Mouse (Mus musculus) ES-E14 (cell line): ENCODE results near the gene Nt5dc1. TPM values are rescaled to one million over a fixed set of nuclear protein-coding genes. Genes with fewer than 3 reads are reported as not detected.

Experiments used
- DNase-seq: peaks from one replicate; pipeline ENCODE4 v3.0.0-alpha.2; 2013; ENCODE audit warnings: low read depth, low spot score
- H3K27ac ChIP-seq: 2 replicates; pipeline ENCODE4 v1.5.1; 2012; ENCODE audit warnings: low read depth, mild to moderate bottlenecking, low read length, moderate library complexity, mixed read lengths; ENCODE audit not compliant: poor library complexity, insufficient read depth, severe bottlenecking
- H3K36me3 ChIP-seq: 2 replicates; pipeline ENCODE4 v1.6.1; 2012; ENCODE audit warnings: mild to moderate bottlenecking, low read length, moderate library complexity, mixed read lengths; ENCODE audit not compliant: control insufficient read depth, poor library complexity, insufficient read depth, severe bottlenecking
- H3K4me1 ChIP-seq, 2 experiments: fragments of 150-350 bp in 1 of 2; sonication (generic) in 1 of 2; 2 replicates each; pipeline ENCODE4 v1.6.1; 2012; ENCODE audit warnings: low read length in 2 of 2, mild to moderate bottlenecking in 1 of 2, mixed read lengths in 1 of 2; ENCODE audit not compliant: control insufficient read depth in 2 of 2, insufficient read depth in 2 of 2, poor library complexity in 1 of 2
- H3K4me3 ChIP-seq, 2 experiments: fragments of 150-350 bp in 1 of 2; sonication (generic) in 1 of 2; 2 replicates each; pipeline ENCODE4 v1.5.1; 2012; ENCODE audit warnings: low read length in 2 of 2, low read depth in 1 of 2, mild to moderate bottlenecking in 1 of 2, mixed read lengths in 1 of 2; ENCODE audit not compliant: insufficient read depth in 1 of 2, poor library complexity in 1 of 2, severe bottlenecking in 1 of 2
- H3K9ac ChIP-seq: 2 replicates; pipeline ENCODE4 v1.6.1; 2012; ENCODE audit warnings: low read depth, mild to moderate bottlenecking, low read length, mixed read lengths; ENCODE audit not compliant: poor library complexity, insufficient read depth, severe bottlenecking
- H3K9me3 ChIP-seq: fragments of 150-350 bp; sonication (generic); 2 replicates; pipeline ENCODE4 v1.6.1; 2012; ENCODE audit warnings: low read depth, mild to moderate bottlenecking, low read length; ENCODE audit not compliant: control insufficient read depth, insufficient read depth
- CHD2 ChIP-seq: IDR thresholded peaks from 2 replicates; pipeline ENCODE4 v1.6.1; 2014; ENCODE audit warnings: mild to moderate bottlenecking, low read depth, low read length, inconsistent platforms
- HCFC1 ChIP-seq: IDR thresholded peaks from 2 replicates; pipeline ENCODE4 v1.6.1; 2012; ENCODE audit warnings: low read length, inconsistent platforms, borderline replicate concordance; ENCODE audit not compliant: insufficient read depth
- MAFK ChIP-seq: IDR thresholded peaks from 2 replicates; pipeline ENCODE4 v1.6.1; 2014; ENCODE audit warnings: mild to moderate bottlenecking, low read depth, low read length, inconsistent platforms; ENCODE audit not compliant: insufficient read depth
- ZC3H11A ChIP-seq: IDR thresholded peaks from 2 replicates; pipeline ENCODE4 v1.6.1; 2012; ENCODE audit warnings: low read depth, mild to moderate bottlenecking, inconsistent platforms, low read length, borderline replicate concordance
- ZNF384 ChIP-seq: IDR thresholded peaks from 2 replicates; pipeline ENCODE4 v1.6.1; 2012; ENCODE audit warnings: low read depth, low read length, inconsistent platforms
- in situ Hi-C, 2 experiments: fragments of 600-800 bp; cut with MboI; formaldehyde crosslinking; loops; one replicate each; pipeline ENCODE4 v1.15.1; 2025; ENCODE audit warnings: low sequenced_read_pairs in 2 of 2, inconsistent platforms in 1 of 2; ENCODE audit not compliant: unreplicated experiment in 2 of 2
- total RNA-seq: library from RNA; depleted of rRNA; stranded (reverse); fragments of 300-350 nt; gene quantifications from 2 replicates; pipeline ENCODE4 v1.2.3, GENCODE M21; 2012

Gene Nt5dc1
- total RNA-seq, 1 experiment, result 8.3 TPM

DNA sequence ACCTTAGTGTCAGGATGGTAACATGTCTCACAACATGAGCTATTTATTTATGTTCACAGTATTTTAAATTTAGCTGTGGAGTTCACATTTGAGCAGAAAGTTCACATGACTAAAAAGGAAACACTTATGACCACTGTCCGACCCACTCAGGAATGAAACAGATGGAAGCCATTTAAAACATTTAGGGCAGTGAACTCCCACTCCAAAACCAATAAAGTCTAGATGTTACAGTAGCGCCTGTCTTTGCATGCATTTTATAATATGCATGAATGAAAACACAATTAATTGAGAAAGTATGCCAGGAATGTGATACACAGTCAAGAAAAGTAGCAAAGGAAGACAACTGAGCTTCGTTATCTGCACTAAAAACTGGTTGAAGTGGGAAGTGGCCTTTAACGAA is 66.2 kb downstream of the Nt5dc1 start:
- no peak for TF ChIP-seq ZNF384
- no peak for TF ChIP-seq CHD2
- TF ChIP-seq HCFC1, result no peak
- no peak for TF ChIP-seq MAFK
- no peak for TF ChIP-seq ZC3H11A
- no peak overlapping the region for H3K27ac ChIP-seq
- no peak overlapping the region for H3K9ac ChIP-seq
- no peaks in the 10 kb centered on the region for H3K4me1 ChIP-seq
- no peak for DNase-seq
- H3K9me3 ChIP-seq, result no peaks in the 10 kb centered on the region
- no peaks in the 10 kb centered on the region for H3K36me3 ChIP-seq
- H3K4me3 ChIP-seq, result no peak overlapping the region
- in situ Hi-C loops, result no loop called here

GRCm38 (mm10) chr10:34341886-34342285 is 76.5 kb downstream of the Nt5dc1 start:
- H3K9ac ChIP-seq, result no peak overlapping the region
- TF ChIP-seq CHD2 (no peak), ZNF384 (no peak), MAFK (no peak), ZC3H11A (no peak), HCFC1 (no peak)
- in situ Hi-C loops, result loop anchor here in 1 of 2 experiments (25.0 kb wide), 1 partner anchor 305 kb away; the partner anchor contains the start of genes Calhm4 and Trappc3l
- no peak overlapping the region for H3K27ac ChIP-seq
- H3K36me3 ChIP-seq, result no peaks in the 10 kb centered on the region
- no peak for DNase-seq
- no peaks in the 10 kb centered on the region for H3K9me3 ChIP-seq
- H3K4me1 ChIP-seq, result no peaks in the 10 kb centered on the region
- H3K4me3 ChIP-seq, result no peak overlapping the region

DNA sequence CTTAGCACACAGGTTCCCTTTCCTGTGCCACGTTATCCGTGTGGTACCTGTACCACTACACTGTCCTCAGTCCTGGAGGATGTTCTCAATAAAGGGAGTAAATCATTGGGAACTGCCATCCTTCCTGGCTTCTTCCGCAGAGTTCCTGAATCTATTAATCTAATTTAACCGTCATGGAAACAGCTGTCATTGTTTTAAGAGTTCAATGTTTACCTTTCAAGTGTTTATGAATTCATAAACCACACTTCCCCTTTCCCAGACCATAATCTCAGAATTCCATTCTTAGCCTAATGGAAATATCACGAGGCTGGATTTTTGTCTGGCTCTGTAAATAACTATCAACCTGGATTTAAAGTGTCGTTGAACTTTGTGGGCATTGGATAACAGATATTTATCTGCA is 77.3 kb downstream of the Nt5dc1 start:
- H3K9me3 ChIP-seq, result no peaks in the 10 kb centered on the region
- in situ Hi-C loops, result loop anchor here in 1 of 2 experiments (25.0 kb wide), 1 partner anchor 304 kb away; the partner anchor contains the start of genes Calhm4 and Trappc3l
- no peak for TF ChIP-seq ZC3H11A
- TF ChIP-seq MAFK, result no peak
- no peaks in the 10 kb centered on the region for H3K4me1 ChIP-seq
- H3K9ac ChIP-seq, result no peak overlapping the region
- no peak for DNase-seq
- no peak overlapping the region for H3K4me3 ChIP-seq
- H3K36me3 ChIP-seq, result no peaks in the 10 kb centered on the region
- H3K27ac ChIP-seq, result no peak overlapping the region

DNA sequence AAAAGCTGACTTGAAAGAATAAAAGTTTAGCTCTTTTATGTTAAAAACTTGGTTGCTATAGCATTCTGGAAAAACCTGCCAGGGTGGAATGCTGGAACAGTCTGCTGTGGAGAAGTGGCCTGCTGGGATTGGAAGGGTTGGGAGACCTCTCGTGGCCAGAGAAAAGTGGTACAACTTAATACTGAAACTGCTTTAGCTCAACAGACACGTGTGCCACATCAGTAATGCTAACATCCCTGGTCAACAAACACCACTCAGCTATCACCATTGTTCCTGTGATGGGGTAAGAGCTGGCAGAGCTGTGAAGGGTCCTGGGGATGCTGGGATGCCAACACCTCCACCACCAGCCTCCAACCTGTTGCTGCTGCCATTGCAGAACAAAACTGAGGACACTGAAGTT is 90.0 kb downstream of the Nt5dc1 start:
- Histone ChIP-seq H3K4me1 (no peaks in the 10 kb centered on the region), H3K27ac (no peak overlapping the region), H3K36me3 (no peaks in the 10 kb centered on the region), H3K9ac (no peak overlapping the region), H3K4me3 (no peak overlapping the region), H3K9me3 (no peaks in the 10 kb centered on the region)
- TF ChIP-seq ZC3H11A, result peak; percentile 91
- no peak for TF ChIP-seq MAFK
- peak; percentile 40 for DNase-seq
- in situ Hi-C loops, result loop anchor here (10.0 to 25.0 kb wide), 2 partner anchors 291 to 304 kb away; partner anchors contain the start of genes Calhm4 (in 1 of the 2) and Trappc3l (in 1 of the 2)

DNA sequence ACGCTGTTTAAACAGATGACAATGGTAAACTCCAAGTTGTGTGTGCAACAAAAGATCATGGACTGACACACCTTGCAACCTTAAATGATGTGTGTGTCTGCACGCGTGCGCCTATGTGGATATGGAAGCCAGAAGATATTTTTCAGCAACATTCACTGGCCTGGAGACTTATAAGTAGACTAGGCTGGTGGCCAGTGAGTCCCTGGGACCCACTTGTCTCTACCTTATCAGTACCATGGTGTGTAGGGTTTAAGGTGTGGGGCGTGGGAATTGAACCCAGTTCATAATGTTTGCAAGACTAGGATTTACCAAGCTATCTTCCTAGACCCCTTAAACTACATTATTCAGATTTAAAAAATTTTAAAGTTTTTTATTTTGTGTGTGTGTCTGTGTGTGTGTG is 91.2 kb downstream of the Nt5dc1 start:
- Histone ChIP-seq H3K4me3 (no peak overlapping the region), H3K27ac (no peak overlapping the region), H3K9me3 (no peaks in the 10 kb centered on the region), H3K4me1 (no peaks in the 10 kb centered on the region), H3K9ac (no peak overlapping the region), H3K36me3 (no peaks in the 10 kb centered on the region)
- TF ChIP-seq ZNF384 (no peak), CHD2 (no peak), ZC3H11A (no peak), MAFK (no peak), HCFC1 (no peak)
- DNase-seq, result no peak
- in situ Hi-C loops, result loop anchor here (10.0 to 25.0 kb wide), 2 partner anchors 290 to 302 kb away; partner anchors contain the start of genes Calhm4 (in 1 of the 2) and Trappc3l (in 1 of the 2)
